Mouse (Mus musculus) left cerebral cortex, adult 18-20 months (tissue): Measurements from ENCODE around the gene Insig1. TPM values are rescaled to one million over a fixed set of nuclear protein-coding genes. Genes with fewer than 3 reads are reported as not detected.

ENCODE experiments used
- DNase-seq, 2 experiments: peaks; one replicate each; pipeline ENCODE4 v3.0.0; 2021 to 2022; ENCODE audit warnings: low spot score in 2 of 2, mixed read lengths in 1 of 2
- total RNA-seq, 2 experiments: library from RNA; stranded (reverse); gene quantifications; 2 replicates each; pipeline ENCODE4 v1.2.3; 2021

The Insig1 gene
- total RNA-seq, 2 experiments from 2014 or later, result 80.7 to 104 TPM

- no peak for DNase-seq
Observed at GRCm38 (mm10) chr5:28117882-28118530, 46.8 kb downstream of the Insig1 start.

GRCm38 (mm10) chr5:28118531-28118925 lies 47.4 kb downstream of the Insig1 start:
- no peak for DNase-seq

GRCm38 (mm10) chr5:28119576-28119975 lies 48.4 kb downstream of the Insig1 start:
- no peak for DNase-seq

GRCm38 (mm10) chr5:28122491-28123454 lies 51.6 kb downstream of the Insig1 start:
- peak in 1 of 2 experiments; percentile 21 for DNase-seq

- DNase-seq, result no peak
Observed at GRCm38 (mm10) chr5:28123455-28123825, 52.3 kb downstream of the Insig1 start.

- DNase-seq, result no peak
Observed at GRCm38 (mm10) chr5:28124321-28125230, 53.4 kb downstream of the Insig1 start.

Other genes starting within 250 kb of the Insig1 start
- 10 to 100 TPM; 13.4 to 15.4 TPM for gene Htr5a, start 229.2 kb upstream of the Insig1 start, total RNA-seq
- under 1 TPM; 0.23 to 0.35 TPM for gene En2, start 94.3 kb downstream of the Insig1 start, total RNA-seq
- gene Cnpy1, start 174.4 kb downstream of the Insig1 start, total RNA-seq, result under 1 TPM in 1 of 2 experiments, not detected in 1; 0.19 TPM
- 10 to 100 TPM; 67.0 TPM for gene Rbm33, start 245.8 kb downstream of the Insig1 start, total RNA-seq